Mouse (Mus musculus): Measurements from ENCODE around the gene Lhfpl3.

The Lhfpl3 gene

GRCm38 (mm10) chr5:23154439-23154838 lies 408.6 kb downstream of the Lhfpl3 start:
- DNase-seq: no peak

- DNase-seq: no peak
These were observed 420.1 kb downstream of the Lhfpl3 start for GRCm38 (mm10) chr5:23165947-23166350.

GRCm38 (mm10) chr5:23166658-23167057 lies 420.8 kb downstream of the Lhfpl3 start:
- DNase-seq: no peak

- no peak for DNase-seq
These were observed 443.8 kb downstream of the Lhfpl3 start for GRCm38 (mm10) chr5:23189633-23190032.

GRCm38 (mm10) chr5:23196879-23197278 lies 451.0 kb downstream of the Lhfpl3 start:
- no peak for DNase-seq

GRCm38 (mm10) chr5:23213086-23213485 lies 467.2 kb downstream of the Lhfpl3 start:
- no peak for DNase-seq

GRCm38 (mm10) chr5:23214646-23215045 lies 468.8 kb downstream of the Lhfpl3 start:
- no peak for DNase-seq

GRCm38 (mm10) chr5:23219655-23220054 lies 473.8 kb downstream of the Lhfpl3 start:
- no peak for DNase-seq

- DNase-seq: no peak
These were observed 479.1 kb downstream of the Lhfpl3 start for GRCm38 (mm10) chr5:23224759-23225536.

- DNase-seq: no peak
These were observed 479.8 kb downstream of the Lhfpl3 start for GRCm38 (mm10) chr5:23225621-23226020.

- DNase-seq: no peak
These were observed 480.9 kb downstream of the Lhfpl3 start for GRCm38 (mm10) chr5:23226753-23227152.

GRCm38 (mm10) chr5:23246974-23247373 lies 501.1 kb downstream of the Lhfpl3 start:
- no peak for DNase-seq

GRCm38 (mm10) chr5:23247784-23248183 lies 501.9 kb downstream of the Lhfpl3 start:
- no peak for DNase-seq

GRCm38 (mm10) chr5:23248303-23248702 lies 502.4 kb downstream of the Lhfpl3 start:
- no peak for DNase-seq

- DNase-seq: peak; percentile 41
These were observed 504.3 kb downstream of the Lhfpl3 start for GRCm38 (mm10) chr5:23249896-23250875.

- peak; percentile 63 for DNase-seq
These were observed 505.8 kb downstream of the Lhfpl3 start for GRCm38 (mm10) chr5:23251462-23252224.

- no peak for DNase-seq
These were observed 510.1 kb downstream of the Lhfpl3 start for GRCm38 (mm10) chr5:23255816-23256418.

- no peak for DNase-seq
These were observed 527.5 kb downstream of the Lhfpl3 start for GRCm38 (mm10) chr5:23273309-23273708.

GRCm38 (mm10) chr5:23279364-23279763 lies 533.5 kb downstream of the Lhfpl3 start:
- no peak for DNase-seq

GRCm38 (mm10) chr5:23284884-23285283 lies 539.0 kb downstream of the Lhfpl3 start:
- DNase-seq: no peak

GRCm38 (mm10) chr5:23289149-23289548 lies 543.3 kb downstream of the Lhfpl3 start:
- no peak for DNase-seq

Data from kidney, adult 11 months (tissue).